Mouse (Mus musculus) layer of hippocampus, adult 9-10 months (tissue): ENCODE data around the gene Uvssa.

Source experiments
- DNase-seq: peaks from one replicate; pipeline ENCODE4 v3.0.0; 2022; ENCODE audit warnings: low spot score

The Uvssa gene

GRCm38 (mm10) chr5:33442927-33443710, 64.8 kb downstream of the Uvssa start:
- no peak for DNase-seq

DNA sequence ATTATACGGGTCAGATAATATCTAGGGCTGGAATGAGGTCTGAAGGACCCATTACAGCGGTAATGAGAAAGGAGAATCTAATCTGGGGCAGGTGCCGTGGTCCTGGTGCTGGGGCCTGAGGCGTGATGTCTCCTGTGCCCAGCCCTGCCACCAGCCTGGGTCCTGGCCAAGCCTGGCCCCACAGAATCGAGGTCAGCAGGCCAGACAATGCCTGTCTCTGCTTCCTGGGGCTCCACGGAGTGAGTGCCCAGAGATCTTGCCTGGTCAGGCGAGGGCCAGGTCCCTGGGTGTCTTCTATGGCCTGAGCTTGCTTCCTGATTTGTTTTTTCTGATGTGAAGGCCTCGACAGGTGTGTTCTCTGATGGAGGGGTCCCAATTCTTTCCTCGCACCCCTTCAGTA, 65.4 kb downstream of the Uvssa start:
- no peak for DNase-seq

- no peak for DNase-seq
Measured at GRCm38 (mm10) chr5:33455737-33456136, 77.4 kb downstream of the Uvssa start.

DNA sequence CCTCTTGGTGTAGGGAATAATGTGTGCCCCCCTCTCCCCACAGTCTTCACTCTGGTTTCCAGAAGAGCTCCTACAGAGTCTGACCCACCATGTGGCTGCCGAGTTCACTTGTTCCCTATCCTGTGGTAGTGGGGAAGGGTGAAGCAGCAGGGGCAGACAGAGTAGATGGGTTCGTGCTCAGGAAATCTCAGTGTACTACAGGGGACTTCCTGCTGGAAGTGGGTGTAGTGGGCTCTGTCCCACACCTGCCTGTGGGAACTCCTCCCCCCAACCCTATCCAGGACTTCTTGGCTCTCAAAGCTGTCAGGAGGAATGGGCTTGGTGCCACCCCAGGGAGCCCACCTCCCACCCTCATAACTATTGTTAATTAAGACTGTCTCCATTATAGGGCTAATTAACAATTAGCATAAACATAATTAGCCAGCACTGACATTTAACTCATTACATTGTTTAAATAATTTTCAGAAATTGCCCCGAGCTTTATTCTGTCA, 79.8 kb downstream of the Uvssa start:
- no peak for DNase-seq

DNA sequence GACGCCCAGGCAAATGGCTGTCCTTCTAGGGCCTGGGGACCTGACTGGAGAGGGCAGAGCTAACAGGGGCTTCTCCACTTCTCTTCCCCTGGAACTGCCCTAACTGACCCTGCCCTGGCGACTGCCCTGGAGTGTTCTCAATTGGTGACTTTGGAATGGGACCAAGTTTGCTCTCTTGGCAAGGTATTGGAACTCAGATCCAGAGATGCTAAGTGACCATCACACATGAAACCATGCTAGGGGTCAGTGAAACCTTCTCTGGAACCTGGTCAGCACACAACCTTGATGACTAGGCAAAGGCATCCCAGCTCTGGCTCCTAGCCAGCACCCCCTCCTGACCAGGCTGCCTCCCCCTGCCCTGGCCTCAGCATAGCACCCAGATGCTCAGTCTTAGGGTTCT, 80.8 kb downstream of the Uvssa start:
- DNase-seq = no peak

GRCm38 (mm10) chr5:33464390-33464789, 86.0 kb downstream of the Uvssa start:
- no peak for DNase-seq

DNA sequence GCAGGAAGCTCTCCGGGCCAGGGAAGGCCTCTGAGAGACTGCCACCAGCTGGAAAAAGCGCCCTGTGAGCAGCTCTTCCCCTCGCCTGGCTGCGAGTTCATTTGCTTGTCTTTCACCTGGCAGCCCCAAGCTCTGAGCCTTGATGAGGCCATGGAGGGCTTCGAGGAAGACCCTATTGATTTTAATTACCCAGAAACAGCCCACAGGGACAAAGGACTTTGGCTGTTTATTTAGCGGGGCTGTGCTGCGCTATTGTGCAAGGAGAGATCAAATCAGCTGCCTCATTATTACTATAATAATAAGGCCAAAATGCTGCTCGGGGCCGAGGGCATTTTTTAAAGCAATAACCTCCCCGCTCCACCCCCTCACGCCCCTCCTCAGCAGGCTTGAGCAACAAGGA, 87.1 kb downstream of the Uvssa start:
- DNase-seq = no peak
